Mouse (Mus musculus) thymus, postnatal 10 days (tissue): ENCODE measurements around the gene Iffo1.
"Not testable (repeated sequence)": the region's sequence is repeated elsewhere in the genome, so short reads cannot be mapped to it uniquely, and the experiment has no call there.

ENCODE experiments used
- DNase-seq, 2 experiments: peaks; one replicate each; pipeline ENCODE4 v3.0.0; 2021; ENCODE audit warnings: low spot score in 2 of 2

The Iffo1 gene

DNA sequence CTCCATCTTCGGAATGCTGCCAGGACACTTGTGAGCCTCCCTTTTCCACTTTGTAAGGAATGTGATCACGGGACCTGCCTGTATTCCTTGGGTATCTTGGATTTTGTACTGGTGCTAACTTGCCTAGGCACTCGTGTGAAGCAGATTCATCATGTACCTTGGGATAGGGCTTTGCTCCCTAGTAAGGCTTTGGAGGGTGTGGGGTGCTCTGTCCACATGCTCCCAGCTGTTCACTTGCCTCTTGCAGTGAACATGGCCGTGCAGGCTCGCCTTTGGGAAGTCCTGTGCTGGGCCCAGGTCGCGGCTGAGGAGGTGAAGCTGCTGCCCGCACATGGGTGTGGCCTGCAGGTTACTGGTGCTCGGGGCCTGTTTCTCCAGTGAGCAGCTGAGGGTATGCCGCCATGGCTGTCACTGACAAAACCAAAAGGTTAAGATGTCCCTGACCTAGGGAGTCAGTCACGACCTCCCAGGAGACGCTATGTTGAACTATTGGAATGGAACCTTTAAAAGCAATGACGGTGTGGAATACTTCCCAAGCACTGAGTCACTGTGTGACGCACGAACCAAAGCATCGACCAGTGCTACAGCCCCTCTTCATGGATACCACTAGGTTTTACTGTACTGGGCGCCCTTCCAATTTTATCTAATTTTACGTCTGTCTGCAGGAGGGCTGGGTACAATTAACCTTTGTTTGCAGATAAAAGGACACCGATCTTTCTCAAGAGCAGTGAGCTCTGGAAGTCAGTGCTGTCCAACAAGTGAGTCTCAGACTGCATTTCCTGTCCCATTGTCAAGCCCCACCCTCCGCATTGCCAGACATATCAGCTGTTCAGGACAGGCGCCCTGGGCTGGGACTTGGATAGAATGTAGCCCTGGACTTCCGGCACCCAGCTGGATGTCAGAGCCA lies 16.1 kb downstream of the Iffo1 start:
- DNase-seq: no peak

DNA sequence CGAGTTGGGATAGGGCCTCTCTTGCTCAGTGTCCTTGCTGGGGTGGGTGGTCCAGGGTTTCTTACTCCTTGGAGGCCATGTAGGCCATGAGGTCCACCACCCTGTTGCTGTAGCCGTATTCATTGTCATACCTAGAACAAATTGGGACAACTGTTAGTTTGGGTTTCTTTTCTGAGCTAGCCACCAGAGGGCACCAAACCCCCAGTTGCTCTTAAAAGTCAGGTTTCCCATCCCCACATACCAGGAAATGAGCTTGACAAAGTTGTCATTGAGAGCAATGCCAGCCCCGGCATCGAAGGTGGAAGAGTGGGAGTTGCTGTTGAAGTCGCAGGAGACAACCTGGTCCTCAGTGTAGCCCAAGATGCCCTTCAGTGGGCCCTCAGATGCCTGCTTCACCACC lies 16.9 kb downstream of the Iffo1 start:
- DNase-seq: peak; percentile 64 to 83

DNA sequence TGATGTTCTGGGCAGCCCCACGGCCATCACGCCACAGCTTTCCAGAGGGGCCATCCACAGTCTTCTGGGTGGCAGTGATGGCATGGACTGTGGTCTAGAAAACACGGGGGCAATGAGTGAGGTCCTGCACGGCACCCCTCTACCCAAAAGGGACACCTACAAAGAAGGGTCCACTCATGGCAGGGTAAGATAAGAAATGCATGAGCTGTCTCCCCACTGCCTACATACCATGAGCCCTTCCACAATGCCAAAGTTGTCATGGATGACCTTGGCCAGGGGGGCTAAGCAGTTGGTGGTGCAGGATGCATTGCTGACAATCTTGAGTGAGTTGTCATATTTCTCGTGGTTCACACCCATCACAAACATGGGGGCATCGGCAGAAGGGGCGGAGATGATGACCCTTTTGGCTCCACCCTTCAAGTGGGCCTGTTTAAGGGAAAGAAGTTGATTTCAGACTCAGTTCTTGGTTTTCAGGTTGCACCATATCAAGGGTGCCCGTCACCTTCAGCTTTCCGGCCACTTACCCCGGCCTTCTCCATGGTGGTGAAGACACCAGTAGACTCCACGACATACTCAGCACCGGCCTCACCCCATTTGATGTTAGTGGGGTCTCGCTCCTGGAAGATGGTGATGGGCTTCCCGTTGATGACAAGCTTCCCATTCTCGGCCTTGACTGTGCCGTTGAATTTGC lies 17.7 kb downstream of the Iffo1 start:
- DNase-seq: not testable (repeated sequence)

DNA sequence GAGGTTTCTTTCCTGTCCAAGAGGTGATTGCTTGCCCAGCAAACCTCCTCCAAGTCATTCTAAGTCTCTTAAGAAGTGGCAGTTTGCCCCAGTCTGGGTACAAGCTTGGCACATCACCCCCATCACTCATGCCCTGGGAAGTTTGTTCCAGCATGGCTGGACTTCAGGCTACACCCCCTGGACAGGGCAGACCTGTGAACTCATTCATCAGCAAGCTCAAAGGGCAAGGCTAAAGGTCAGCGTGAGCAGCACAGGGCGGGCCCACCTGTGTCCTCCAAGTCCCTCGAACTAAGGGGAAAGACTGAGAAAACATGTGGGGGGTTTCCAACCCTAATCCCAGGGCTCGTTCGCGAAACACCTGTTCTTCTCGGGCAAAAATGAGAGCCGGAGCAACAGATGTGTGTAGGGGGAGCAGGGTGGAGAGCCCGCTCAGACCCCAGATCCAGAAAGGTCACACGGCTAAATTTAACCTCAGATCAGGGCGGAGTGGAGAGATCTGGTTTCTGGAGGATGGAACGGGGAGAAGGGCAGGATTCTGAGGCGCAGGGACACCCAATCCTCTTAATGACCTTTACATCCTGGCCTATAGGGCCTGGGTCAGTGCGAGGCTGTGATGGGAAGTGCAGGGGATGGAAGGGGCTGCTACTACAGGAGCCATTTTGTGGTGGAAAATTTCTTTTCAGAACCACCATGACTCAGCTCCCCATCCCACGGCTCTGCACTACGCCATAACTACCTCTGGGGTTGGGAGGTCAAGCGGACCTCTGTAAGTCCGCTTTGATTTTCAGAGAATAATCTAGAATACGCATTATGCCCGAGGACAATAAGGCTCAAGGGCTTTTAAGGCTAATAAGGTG lies 19.0 kb downstream of the Iffo1 start:
- no peak for DNase-seq

DNA sequence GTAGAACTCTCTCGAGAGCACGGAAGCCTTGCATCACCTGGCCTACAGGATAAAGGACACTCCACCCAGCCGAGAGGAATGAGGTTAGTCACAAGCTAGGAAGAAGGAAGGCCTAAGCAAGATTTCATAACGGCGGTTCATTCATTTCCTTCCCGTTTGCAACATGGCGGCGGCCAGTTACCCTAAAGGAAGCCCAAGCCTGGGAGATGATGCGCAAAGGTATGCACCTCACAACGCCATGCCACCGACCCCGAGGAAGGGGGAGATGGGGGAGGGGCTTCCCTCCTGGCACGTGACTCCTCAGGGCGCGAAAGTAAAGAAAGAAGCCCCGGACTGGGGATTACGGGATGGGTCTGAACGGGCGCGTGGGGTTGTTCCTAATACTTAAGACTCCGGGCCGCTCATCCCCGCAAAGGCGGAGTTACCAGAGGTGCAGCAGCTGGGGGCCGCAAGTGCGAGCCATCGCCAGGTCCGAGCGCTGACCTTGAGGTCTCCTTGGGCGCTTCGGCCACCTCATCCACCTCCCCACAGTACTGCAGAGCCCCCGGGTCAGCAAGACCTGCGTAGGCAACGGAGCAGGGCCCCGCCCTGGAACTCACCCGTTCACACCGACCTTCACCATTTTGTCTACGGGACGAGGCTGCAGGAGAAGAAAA lies 19.8 kb downstream of the Iffo1 start:
- DNase-seq: peak; percentile 59 to 62

DNA sequence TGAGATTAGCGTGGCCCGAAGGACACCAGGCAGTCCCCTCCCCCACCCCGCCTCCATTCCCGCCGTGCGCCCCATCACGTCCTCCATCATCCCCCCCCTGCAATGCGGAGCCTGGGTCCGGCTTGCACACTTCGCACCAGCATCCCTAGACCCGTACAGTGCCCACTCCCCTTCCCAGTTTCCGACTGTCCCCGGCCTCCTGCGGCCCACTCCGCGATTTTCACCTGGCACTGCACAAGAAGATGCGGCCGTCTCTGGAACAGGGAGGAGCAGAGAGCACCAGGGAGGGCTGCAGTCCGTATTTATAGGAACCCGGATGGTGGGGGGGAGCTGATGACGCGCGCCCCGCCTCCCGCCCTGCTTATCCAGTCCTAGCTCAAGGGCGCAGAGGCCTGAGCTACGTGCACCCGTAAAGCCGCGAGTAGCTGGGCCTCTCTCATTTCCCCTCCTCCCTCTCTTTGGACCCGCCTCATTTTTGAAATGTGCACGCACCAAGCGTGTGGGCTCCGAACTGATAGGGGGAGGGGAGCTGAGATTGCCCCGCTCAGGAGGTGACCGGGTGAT lies 20.4 kb downstream of the Iffo1 start:
- peak; percentile 97 for DNase-seq

DNA sequence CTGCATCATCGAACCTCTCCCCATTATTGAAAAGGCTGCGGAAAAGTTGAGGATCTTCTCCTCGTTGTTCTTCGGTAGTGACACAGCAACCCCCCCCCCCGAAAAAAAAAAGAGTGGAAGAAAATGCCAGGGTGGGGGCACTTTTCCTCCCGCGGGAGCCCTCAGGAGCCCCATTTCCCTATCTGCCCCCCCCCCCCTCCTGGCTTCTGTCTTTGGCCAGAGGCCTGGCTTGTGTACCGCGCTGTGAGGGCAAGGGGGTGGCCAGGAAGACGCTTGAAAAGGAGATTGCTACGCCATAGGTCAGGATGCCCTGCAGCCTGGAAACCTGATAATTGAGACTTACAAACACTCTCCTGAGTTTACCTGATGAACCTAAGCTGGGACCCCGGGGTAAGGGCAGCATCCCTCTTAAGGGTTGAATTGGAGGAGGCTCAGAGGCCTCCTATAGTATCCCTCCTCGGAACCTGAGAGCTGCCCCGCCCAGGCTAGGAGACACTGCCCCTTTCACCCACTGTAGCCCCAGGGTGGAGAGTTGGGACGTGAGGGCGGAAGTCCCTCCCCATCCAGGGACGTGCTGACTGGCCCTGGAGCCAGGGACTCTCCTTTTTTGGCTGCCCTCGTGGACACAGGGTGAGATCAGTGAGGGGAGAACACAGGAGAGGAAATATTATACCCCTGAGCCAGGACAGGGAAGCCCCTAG lies 21.2 kb downstream of the Iffo1 start, which contains the start of gene Gapdh:
Gene Gapdh (minus strand): TSS at position 417 of the 701 bp plus-strand sequence.
- no peak for DNase-seq

DNA sequence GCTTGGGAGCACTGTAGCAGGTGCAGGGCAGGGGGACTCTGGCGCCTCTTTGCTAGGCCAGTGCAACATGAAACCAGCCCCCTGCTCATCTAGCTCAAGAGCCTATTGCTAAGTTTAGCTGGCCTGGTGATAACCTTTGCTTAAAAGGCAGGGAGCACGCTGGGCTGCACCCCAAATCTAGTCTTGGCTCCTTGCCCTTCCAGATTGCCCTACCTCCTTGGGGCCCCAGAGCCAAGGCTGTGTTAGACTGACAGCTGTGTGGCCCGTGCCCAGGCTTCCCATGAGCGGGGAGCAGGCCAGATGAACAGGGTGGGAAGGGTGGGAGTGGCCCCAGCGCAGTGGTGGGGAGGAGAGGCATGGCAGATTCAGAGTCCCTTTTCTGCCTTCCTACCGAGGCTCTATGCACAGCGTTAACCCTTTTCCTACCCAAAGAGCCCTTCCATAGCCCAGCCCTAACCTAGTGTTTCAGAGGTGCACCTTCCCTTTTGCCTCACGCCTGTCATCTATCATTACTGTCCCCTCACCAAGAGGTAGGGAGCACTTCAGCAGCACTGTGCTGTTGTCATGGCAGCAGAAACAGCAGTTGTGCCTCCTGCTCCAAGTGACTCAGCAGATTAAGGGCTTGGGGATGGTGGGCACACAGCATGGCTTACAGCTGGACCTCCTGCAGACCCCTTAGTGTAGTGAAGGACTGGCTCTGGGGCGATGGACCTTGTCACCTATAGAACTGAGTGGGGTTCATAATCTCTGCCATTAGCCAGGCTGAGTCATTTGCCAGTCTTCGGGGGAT lies 22.0 kb downstream of the Iffo1 start:
- no peak for DNase-seq

DNA sequence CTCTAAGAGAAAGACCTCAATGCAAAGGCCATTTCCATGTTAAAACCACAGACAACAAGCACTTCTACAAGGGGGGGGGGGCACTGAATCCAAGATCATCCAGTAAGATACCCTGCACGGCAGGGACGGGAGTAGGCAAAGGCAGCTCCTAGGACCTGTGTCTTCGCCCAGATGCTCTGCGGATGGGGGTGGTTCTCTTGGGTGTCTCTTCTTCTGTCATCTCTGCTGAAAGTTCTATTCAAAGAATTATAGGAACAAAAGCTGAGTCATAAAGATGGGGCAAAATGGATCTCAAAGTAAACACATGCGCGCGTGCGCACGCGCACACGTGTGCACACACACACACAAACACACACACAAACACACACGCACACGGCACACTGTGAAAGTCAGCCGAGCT lies 23.0 kb downstream of the Iffo1 start:
- DNase-seq: no peak

DNA sequence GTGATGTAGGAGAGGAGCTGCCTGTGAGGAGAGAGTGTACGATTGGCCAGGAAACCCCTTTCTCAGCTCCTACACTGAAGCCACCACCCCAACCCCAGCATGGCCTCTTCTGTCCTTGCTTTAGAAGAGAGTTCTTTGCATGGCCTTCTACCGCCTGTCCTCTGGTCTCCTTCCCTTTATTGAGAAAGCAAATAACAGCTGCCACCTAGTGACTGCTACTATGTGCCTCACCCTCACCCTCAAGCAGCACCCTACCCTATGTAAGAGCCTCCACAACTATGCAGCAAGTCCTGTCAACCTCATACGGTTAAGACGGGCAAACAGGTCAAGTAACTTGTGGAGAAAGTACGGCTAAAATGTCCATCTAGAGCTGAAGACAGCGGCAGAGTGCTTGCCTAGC lies 25.2 kb downstream of the Iffo1 start:
- no peak for DNase-seq

DNA sequence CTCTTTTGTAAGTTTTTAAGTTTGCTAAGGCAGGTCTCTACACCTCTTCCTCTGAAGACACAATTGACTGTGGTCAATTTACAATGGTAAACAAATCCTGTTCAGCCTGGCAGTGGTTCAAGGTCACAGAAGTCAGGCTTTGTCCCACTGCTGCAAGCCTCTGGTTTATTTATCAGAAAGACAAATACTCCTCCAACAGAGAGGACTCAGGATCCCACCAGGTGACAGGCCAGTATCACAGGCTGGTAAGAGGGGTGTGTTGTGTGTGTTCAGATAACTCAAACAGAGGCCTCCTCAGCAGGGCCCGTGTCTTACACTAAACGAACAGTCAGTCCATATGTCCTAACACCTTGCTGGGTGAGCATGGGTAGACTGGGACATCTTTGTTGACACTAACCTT lies 27.4 kb downstream of the Iffo1 start:
- DNase-seq: no peak

DNA sequence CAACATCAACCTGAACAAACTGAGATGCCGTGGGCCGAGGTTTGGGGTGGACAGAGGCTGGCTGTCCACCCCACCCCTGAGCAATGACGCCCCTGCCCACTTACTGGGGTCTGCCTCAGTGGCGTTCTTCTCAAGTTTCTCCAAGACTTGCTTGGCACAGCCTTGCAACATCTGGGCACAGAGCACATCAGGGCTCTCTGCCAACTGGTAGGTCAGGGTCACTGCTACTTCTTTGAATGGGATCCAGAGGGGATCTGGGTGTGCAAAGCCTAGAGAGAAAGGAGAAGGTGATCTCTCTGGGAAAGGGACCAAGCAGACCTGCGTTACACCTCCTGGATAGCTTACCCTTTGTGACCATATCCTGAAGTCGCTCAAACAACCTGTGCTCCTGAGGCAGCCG lies 28.2 kb downstream of the Iffo1 start:
- no peak for DNase-seq

DNA sequence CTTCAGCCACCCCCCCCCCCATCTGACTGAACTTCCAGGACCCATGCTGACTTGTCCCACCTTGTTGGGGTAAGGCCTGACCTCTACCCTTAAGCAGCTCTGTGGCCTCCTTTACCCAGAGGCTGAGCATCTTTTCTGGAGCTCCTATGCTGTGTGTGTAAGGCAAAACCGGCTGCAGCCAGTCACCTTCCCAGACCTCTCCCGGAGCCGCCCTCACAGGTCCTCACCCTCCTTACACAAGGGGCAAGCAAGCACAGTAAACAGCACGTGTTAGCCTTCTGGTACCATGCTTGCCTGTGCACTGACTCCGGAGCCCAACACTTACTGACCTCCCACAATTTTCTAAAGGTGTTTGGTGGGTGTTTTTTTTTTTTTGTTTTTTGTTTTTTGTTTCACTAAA lies 30.4 kb downstream of the Iffo1 start:
- no peak for DNase-seq

DNA sequence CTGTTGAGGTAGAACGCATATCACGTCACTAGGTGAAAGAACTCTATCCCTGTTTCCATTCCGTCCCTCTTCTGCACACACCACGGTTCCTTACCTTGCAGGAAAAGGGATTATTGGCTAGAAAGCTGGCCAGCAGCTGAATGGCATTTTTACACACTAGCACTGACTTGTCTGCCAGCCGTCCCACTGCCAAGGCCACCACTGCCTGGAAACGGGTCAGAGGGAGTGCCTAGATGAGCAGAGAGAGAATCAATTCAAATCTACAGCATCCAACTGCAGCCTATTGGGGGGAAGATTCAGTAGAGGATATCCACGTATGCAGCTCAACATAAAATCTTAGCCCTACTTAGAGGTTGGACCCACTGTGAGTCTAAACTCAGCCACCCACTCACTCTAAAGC lies 34.6 kb downstream of the Iffo1 start:
- DNase-seq: no peak

DNA sequence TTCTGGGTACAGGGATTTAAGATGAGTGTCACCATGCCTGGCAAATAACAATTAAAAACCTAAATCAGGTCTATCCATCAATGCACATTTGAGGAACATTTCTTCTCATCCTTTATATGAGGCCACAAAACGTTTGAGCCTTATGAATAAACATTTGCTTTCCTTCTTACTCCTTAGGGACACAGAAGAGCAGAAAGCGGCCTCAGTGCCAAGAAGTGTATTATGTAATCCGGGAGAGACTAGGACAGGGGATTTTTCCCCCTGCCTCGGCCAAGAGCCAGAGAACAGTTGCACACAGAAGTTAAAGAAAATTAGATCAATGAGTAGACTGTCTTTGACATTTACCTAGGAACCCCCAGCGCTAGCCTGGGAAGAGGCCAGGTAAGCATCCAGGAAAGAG lies 37.1 kb downstream of the Iffo1 start:
- no peak for DNase-seq

DNA sequence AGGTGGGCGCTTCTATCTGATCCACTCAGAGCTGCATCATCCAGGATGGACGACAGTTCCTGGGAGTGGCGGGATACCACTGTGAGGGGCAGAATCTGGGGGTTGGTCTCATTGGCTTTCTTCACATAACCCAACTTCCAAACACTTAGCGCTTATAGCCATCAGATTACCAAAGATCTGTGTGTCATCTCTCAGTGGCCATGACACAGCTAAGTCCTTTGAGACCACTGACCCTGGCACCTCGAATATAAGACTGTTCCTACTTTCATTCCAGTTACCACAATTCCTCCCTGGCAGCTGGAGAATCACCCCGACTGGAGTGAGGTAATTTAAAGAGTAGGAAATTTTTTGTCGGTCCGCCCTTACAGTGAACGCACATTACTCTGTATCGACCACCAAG lies 41.2 kb downstream of the Iffo1 start:
- DNase-seq: no peak

DNA sequence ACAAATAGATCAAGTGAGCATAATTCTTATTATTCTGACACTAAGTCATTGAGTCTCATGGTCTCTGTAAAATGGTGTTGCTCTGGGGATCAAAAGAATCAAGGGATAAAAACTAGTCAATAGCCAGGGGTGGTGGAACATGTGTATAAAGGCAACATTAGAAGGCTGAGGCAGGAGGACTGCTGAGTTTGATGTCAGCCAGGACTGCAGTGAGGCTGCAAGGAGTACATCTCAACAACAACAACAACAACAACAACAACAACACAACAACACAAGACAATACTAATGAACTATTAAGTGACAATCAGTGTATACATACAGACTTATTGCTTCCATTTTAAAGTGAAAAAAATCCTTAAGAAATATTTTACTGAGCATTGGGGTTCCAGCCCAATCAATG lies 45.8 kb downstream of the Iffo1 start:
- DNase-seq: no peak

DNA sequence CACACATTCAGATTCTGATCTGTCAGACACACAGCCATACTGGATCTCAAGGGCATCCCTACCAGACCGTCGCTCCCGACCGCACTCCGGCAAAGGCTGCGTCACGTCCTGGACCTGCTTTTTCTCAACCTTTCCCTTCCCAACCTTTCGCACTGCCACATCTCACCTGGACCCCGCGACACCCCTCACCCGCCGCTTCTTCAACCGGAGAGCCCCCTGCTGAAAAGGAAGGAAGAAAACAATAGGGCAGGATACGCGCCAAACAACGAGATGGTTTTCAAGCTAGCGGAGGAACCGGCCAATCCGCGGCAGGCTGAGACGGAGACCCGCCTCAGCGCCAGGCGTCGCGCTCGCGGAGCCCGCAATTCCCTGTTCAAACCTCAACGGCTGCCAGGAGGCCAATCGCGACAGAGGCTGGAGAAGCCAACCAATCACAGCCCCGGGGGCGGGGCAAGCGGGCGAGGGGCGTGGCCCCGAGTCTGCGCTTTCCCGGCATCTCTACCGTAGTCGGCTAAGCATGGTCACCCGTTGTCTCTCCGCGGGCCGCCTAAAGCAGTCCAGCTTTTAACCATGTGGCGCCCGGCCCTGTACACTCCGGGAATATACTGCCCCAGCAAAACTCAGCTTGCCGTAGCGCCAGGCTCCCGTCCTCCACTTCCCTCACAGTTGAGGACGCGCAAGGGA lies 46.4 kb downstream of the Iffo1 start, which contains the start of the genes Ncapd2 and Mrpl51:
Gene Ncapd2 (minus strand): TSS at position 370 of the 684 bp plus-strand sequence.
Gene Mrpl51 (plus strand): TSS at position 470 of the 684 bp plus-strand sequence.
- peak; percentile 96 to 98 for DNase-seq
